Mouse (Mus musculus) embryonic facial prominence, embryonic 11.5 days (tissue): ENCODE data around the gene Dhdh. TPM values are rescaled to one million over a fixed set of nuclear protein-coding genes. Genes with fewer than 3 reads are reported as not detected.
"Not testable (repeated sequence)": the region's sequence is repeated elsewhere in the genome, so short reads cannot be mapped to it uniquely, and the experiment has no call there.

Experiments used
- ATAC-seq: fragments of 200-750 bp; cut with Nextera tagmentation; replicated peaks from 2 replicates; pipeline ENCODE4 v1.8.0; 2017; ENCODE audit warnings: low read depth; ENCODE audit not compliant: insufficient number of reproducible peaks, low FRiP score, low TSS enrichment
- DNase-seq: peaks from one replicate; pipeline ENCODE4 v3.0.0-alpha.2; 2015; ENCODE audit warnings: low spot score
- H3K27ac ChIP-seq: fragments of 300-500 bp; sonication (generic); replicated peaks from 2 replicates; pipeline ENCODE4 v1.5.1; 2014; ENCODE audit warnings: mild to moderate bottlenecking, low read depth, low read length, control low read depth
- H3K27me3 ChIP-seq: fragments of 300-500 bp; sonication (generic); 2 replicates; pipeline ENCODE4 v1.6.1; 2014; ENCODE audit warnings: mild to moderate bottlenecking, low read length, moderate library complexity, mixed read lengths; ENCODE audit not compliant: control insufficient read depth, insufficient read depth
- H3K36me3 ChIP-seq: fragments of 300-500 bp; sonication (generic); replicated peaks from 2 replicates; pipeline ENCODE4 v1.6.1; 2014; ENCODE audit warnings: low read depth, mild to moderate bottlenecking, low read length, moderate library complexity, mixed read lengths; ENCODE audit not compliant: control insufficient read depth, insufficient read depth
- H3K4me1 ChIP-seq: fragments of 300-500 bp; sonication (generic); 2 replicates; pipeline ENCODE4 v1.6.1; 2014; ENCODE audit warnings: low read length, mixed read lengths; ENCODE audit not compliant: control insufficient read depth, insufficient read depth
- H3K4me2 ChIP-seq: fragments of 300-500 bp; sonication (generic); 2 replicates; pipeline ENCODE4 v1.6.1; 2014; ENCODE audit warnings: low read depth, mild to moderate bottlenecking, control low read depth, low read length, moderate library complexity
- H3K4me3 ChIP-seq: fragments of 300-500 bp; sonication (generic); 2 replicates; pipeline ENCODE4 v1.5.1; 2014; ENCODE audit warnings: low read depth, low read length, control low read depth
- H3K9ac ChIP-seq: fragments of 300-500 bp; sonication (generic); replicated peaks from 2 replicates; pipeline ENCODE4 v1.6.1; 2014; ENCODE audit warnings: mild to moderate bottlenecking, control low read depth, low read length
- H3K9me3 ChIP-seq: fragments of 300-500 bp; sonication (generic); replicated peaks from 2 replicates; pipeline ENCODE4 v1.6.1; 2016; ENCODE audit warnings: mild to moderate bottlenecking, low read length, inconsistent platforms, mixed read lengths; ENCODE audit not compliant: control insufficient read depth
- WGBS: fragments of 180-500 bp; shearing (Covaris S2); extraction: QIAGEN DNeasy Blood & Tissue Kit; methylation state at CpG from one replicate; pipeline ENCODE4 v1.1.7; 2014; 5-methylcytosine and 5-hydroxymethylcytosine counted together
- polyA plus RNA-seq: library from polyadenylated mRNA; unstranded; fragments of >200 nt; fragmentation: Nextera tagmentation; extraction: Ambion mirVana; gene quantifications from 2 replicates; pipeline ENCODE4 v1.2.1, GENCODE M21; 2014

The Dhdh gene
- polyA plus RNA-seq, 1 experiment from 2014 or later = 3.1 TPM

GRCm38 (mm10) chr7:45519345-45520120 is 30.9 kb upstream of the Dhdh start:
- H3K4me2 ChIP-seq = no peak overlapping the region
- H3K36me3 ChIP-seq = no peaks in the 10 kb centered on the region
- WGBS = 75% methylated on average over 8 of the region's 8 CpGs
- H3K9me3 ChIP-seq = no peaks in the 10 kb centered on the region
- H3K27me3 ChIP-seq = no peaks in the 10 kb centered on the region
- H3K4me3 ChIP-seq = no peak overlapping the region
- H3K4me1 ChIP-seq = peaks cover 2% of the 10 kb centered on the region
- H3K9ac ChIP-seq = no peak overlapping the region
- DNase-seq (no peak), ATAC-seq (no peak)
- H3K27ac ChIP-seq = no peak overlapping the region

- H3K4me3 ChIP-seq = no peak overlapping the region
- H3K4me1 ChIP-seq = peaks cover 2% of the 10 kb centered on the region
- H3K9ac ChIP-seq = no peak overlapping the region
- H3K36me3 ChIP-seq = no peaks in the 10 kb centered on the region
- no peak overlapping the region for H3K4me2 ChIP-seq
- DNase-seq = no peak
- ATAC-seq = no peak
- H3K27ac ChIP-seq = no peak overlapping the region
- H3K9me3 ChIP-seq = no peaks in the 10 kb centered on the region
- 92% methylated on average over 16 of the region's 16 CpGs for WGBS
- H3K27me3 ChIP-seq = no peaks in the 10 kb centered on the region
Measured at GRCm38 (mm10) chr7:45518618-45519017, 30.0 kb upstream of the Dhdh start.

GRCm38 (mm10) chr7:45516846-45517245 is 28.2 kb upstream of the Dhdh start:
- H3K4me3 ChIP-seq, H3K9ac ChIP-seq, H3K27ac ChIP-seq, H3K4me1 ChIP-seq, H3K4me2 ChIP-seq, H3K9me3 ChIP-seq, H3K36me3 ChIP-seq, ATAC-seq, H3K27me3 ChIP-seq, DNase-seq: not testable (repeated sequence)
- 71% methylated on average over 5 of the region's 5 CpGs for WGBS

- Histone ChIP-seq H3K36me3 (no peaks in the 10 kb centered on the region), H3K27me3 (no peaks in the 10 kb centered on the region), H3K4me2 (no peak overlapping the region), H3K27ac (no peak overlapping the region), H3K9ac (peak overlapping the region; percentile 23; the same call in 1 of the 2 replicates), H3K4me1 (peaks cover 2% of the 10 kb centered on the region), H3K4me3 (no peak overlapping the region), H3K9me3 (no peaks in the 10 kb centered on the region)
- ATAC-seq = peak; percentile 27; the same call in 1 of the 2 replicates
- WGBS = 16% methylated on average over 16 of the region's 16 CpGs
- peak; percentile 51 for DNase-seq
Measured at GRCm38 (mm10) chr7:45515436-45515835, 26.8 kb upstream of the Dhdh start.

- Histone ChIP-seq H3K9me3 (no peaks in the 10 kb centered on the region), H3K4me1 (peaks cover 4% of the 10 kb centered on the region), H3K27me3 (no peaks in the 10 kb centered on the region), H3K9ac (no peak overlapping the region), H3K27ac (no peak overlapping the region), H3K4me3 (no peak overlapping the region), H3K36me3 (no peaks in the 10 kb centered on the region), H3K4me2 (no peak overlapping the region)
- ATAC-seq (no peak), DNase-seq (no peak)
- WGBS = 82% methylated on average over 7 of the region's 7 CpGs
Measured at GRCm38 (mm10) chr7:45514411-45514810, 25.8 kb upstream of the Dhdh start.

- H3K9me3 ChIP-seq = no peaks in the 10 kb centered on the region
- WGBS = under 1% methylated on average over 44 of the region's 44 CpGs
- H3K9ac ChIP-seq = peak within 1 kb of the TSS; percentile 53
- peak within 1 kb of the TSS; percentile 45 for H3K27ac ChIP-seq
- H3K27me3 ChIP-seq = no peaks in the 10 kb centered on the region
- H3K4me2 ChIP-seq = peak within 1 kb of the TSS; percentile 81
- peak within 1 kb of the TSS; percentile 46 for H3K4me3 ChIP-seq
- H3K4me1 ChIP-seq = peaks cover 4% of the 10 kb centered on the region
- no peaks in the 10 kb centered on the region for H3K36me3 ChIP-seq
- DNase-seq (peak; percentile 97), ATAC-seq (peak; percentile 82)
Measured at GRCm38 (mm10) chr7:45509912-45510787, 21.5 kb upstream of the Dhdh start, which contains the start of gene Nucb1. Gene Nucb1, minus strand, starts transcription at chr7:45510406.

- H3K36me3 ChIP-seq = no peaks in the 10 kb centered on the region
- H3K9ac ChIP-seq = peak overlapping the region; percentile 53
- DNase-seq (no peak), ATAC-seq (0 out of 2 replicates have a peak, but pooled peaks have one; percentile 4)
- peak overlapping the region; percentile 46 for H3K4me3 ChIP-seq
- WGBS = 39% methylated on average over 19 of the region's 19 CpGs
- H3K4me1 ChIP-seq = peaks cover 4% of the 10 kb centered on the region
- peak overlapping the region; percentile 81 for H3K4me2 ChIP-seq
- no peak overlapping the region for H3K27ac ChIP-seq
- no peaks in the 10 kb centered on the region for H3K27me3 ChIP-seq
- H3K9me3 ChIP-seq = no peaks in the 10 kb centered on the region
Measured at GRCm38 (mm10) chr7:45509181-45509882, 20.7 kb upstream of the Dhdh start.
